Mouse (Mus musculus): ENCODE data around the gene Fam43a. TPM values are rescaled to one million over a fixed set of nuclear protein-coding genes. Genes with fewer than 3 reads are reported as not detected.

The Fam43a gene
- polyA plus RNA-seq, 1 experiment: 11.7 TPM

GRCm38 (mm10) chr16:30560601-30561000 is 38.9 kb upstream of the Fam43a start:
- Histone ChIP-seq H3K4me1 (ENCODE audit: control insufficient read depth, insufficient read depth, insufficient read length, low read length) (no peaks in the 10 kb centered on the region), H3K36me3 (ENCODE audit: control insufficient read depth, insufficient read depth, low read length) (peaks cover 48% of the 10 kb centered on the region), H3K27ac (ENCODE audit: insufficient read depth, low read depth, low read length) (no peak overlapping the region), H3K4me3 (ENCODE audit: low read depth, low read length) (no peak overlapping the region), H3K27me3 (ENCODE audit: control insufficient read depth, insufficient read depth, low read length) (no peaks in the 10 kb centered on the region)
- WGBS: 93% methylated on average over 4 of the region's 4 CpGs
- TF ChIP-seq POLR2A (IDR thresholded peaks at IDR 0.05; ENCODE audit: low read depth, low read length) (no peak), CTCF (IDR thresholded peaks at IDR 0.05; ENCODE audit: extremely low read depth, insufficient read length, insufficient replicate concordance, low read depth, low read length) (no peak)

GRCm38 (mm10) chr16:30565631-30566030 is 33.9 kb upstream of the Fam43a start:
- Histone ChIP-seq H3K4me1 (ENCODE audit: control insufficient read depth, insufficient read depth, insufficient read length, low read length) (no peaks in the 10 kb centered on the region), H3K27ac (ENCODE audit: insufficient read depth, low read depth, low read length) (no peak overlapping the region), H3K4me3 (ENCODE audit: low read depth, low read length) (no peak overlapping the region), H3K36me3 (ENCODE audit: control insufficient read depth, insufficient read depth, low read length) (peaks cover 72% of the 10 kb centered on the region), H3K27me3 (ENCODE audit: control insufficient read depth, insufficient read depth, low read length) (no peaks in the 10 kb centered on the region)
- TF ChIP-seq CTCF (IDR thresholded peaks at IDR 0.05; ENCODE audit: extremely low read depth, insufficient read length, insufficient replicate concordance, low read depth, low read length) (no peak), POLR2A (IDR thresholded peaks at IDR 0.05; ENCODE audit: low read depth, low read length) (no peak)
- WGBS: 72% methylated on average over 6 of the region's 6 CpGs

GRCm38 (mm10) chr16:30570173-30570572 is 29.4 kb upstream of the Fam43a start:
- no peaks in the 10 kb centered on the region for H3K27me3 ChIP-seq (ENCODE audit: control insufficient read depth, insufficient read depth, low read length)
- TF ChIP-seq CTCF (IDR thresholded peaks at IDR 0.05; ENCODE audit: extremely low read depth, insufficient read length, insufficient replicate concordance, low read depth, low read length) (no peak), POLR2A (IDR thresholded peaks at IDR 0.05; ENCODE audit: low read depth, low read length) (no peak)
- no peak overlapping the region for H3K27ac ChIP-seq (ENCODE audit: insufficient read depth, low read depth, low read length)
- 97% methylated on average over 4 of the region's 4 CpGs for WGBS
- peaks cover 70% of the 10 kb centered on the region for H3K36me3 ChIP-seq (ENCODE audit: control insufficient read depth, insufficient read depth, low read length)
- no peaks in the 10 kb centered on the region for H3K4me1 ChIP-seq (ENCODE audit: control insufficient read depth, insufficient read depth, insufficient read length, low read length)
- H3K4me3 ChIP-seq (ENCODE audit: low read depth, low read length): no peak overlapping the region

- no peaks in the 10 kb centered on the region for H3K27me3 ChIP-seq (ENCODE audit: control insufficient read depth, insufficient read depth, low read length)
- TF ChIP-seq POLR2A (IDR thresholded peaks at IDR 0.05; ENCODE audit: low read depth, low read length): no peak
- TF ChIP-seq CTCF (IDR thresholded peaks at IDR 0.05; ENCODE audit: extremely low read depth, insufficient read length, insufficient replicate concordance, low read depth, low read length): no peak
- WGBS: 89% methylated on average over 5 of the region's 5 CpGs
- H3K4me3 ChIP-seq (ENCODE audit: low read depth, low read length): no peak overlapping the region
- H3K36me3 ChIP-seq (ENCODE audit: control insufficient read depth, insufficient read depth, low read length): peaks cover 69% of the 10 kb centered on the region
- no peak overlapping the region for H3K27ac ChIP-seq (ENCODE audit: insufficient read depth, low read depth, low read length)
- no peaks in the 10 kb centered on the region for H3K4me1 ChIP-seq (ENCODE audit: control insufficient read depth, insufficient read depth, insufficient read length, low read length)
Observed at GRCm38 (mm10) chr16:30571378-30571777, 28.1 kb upstream of the Fam43a start.

- H3K27ac ChIP-seq (ENCODE audit: insufficient read depth, low read depth, low read length): no peak overlapping the region
- 74% methylated on average over 4 of the region's 4 CpGs for WGBS
- H3K27me3 ChIP-seq (ENCODE audit: control insufficient read depth, insufficient read depth, low read length): no peaks in the 10 kb centered on the region
- TF ChIP-seq POLR2A (IDR thresholded peaks at IDR 0.05; ENCODE audit: low read depth, low read length) (no peak), CTCF (IDR thresholded peaks at IDR 0.05; ENCODE audit: extremely low read depth, insufficient read length, insufficient replicate concordance, low read depth, low read length) (no peak)
- no peaks in the 10 kb centered on the region for H3K4me1 ChIP-seq (ENCODE audit: control insufficient read depth, insufficient read depth, insufficient read length, low read length)
- H3K4me3 ChIP-seq (ENCODE audit: low read depth, low read length): no peak overlapping the region
- H3K36me3 ChIP-seq (ENCODE audit: control insufficient read depth, insufficient read depth, low read length): peaks cover 69% of the 10 kb centered on the region
Observed at GRCm38 (mm10) chr16:30572239-30572638, 27.3 kb upstream of the Fam43a start.

- TF ChIP-seq POLR2A (IDR thresholded peaks at IDR 0.05; ENCODE audit: low read depth, low read length): no peak
- TF ChIP-seq CTCF (IDR thresholded peaks at IDR 0.05; ENCODE audit: extremely low read depth, insufficient read length, insufficient replicate concordance, low read depth, low read length): no peak
- peaks cover 67% of the 10 kb centered on the region for H3K36me3 ChIP-seq (ENCODE audit: control insufficient read depth, insufficient read depth, low read length)
- no peak overlapping the region for H3K27ac ChIP-seq (ENCODE audit: insufficient read depth, low read depth, low read length)
- 82% methylated on average over 7 of the region's 7 CpGs for WGBS
- no peaks in the 10 kb centered on the region for H3K27me3 ChIP-seq (ENCODE audit: control insufficient read depth, insufficient read depth, low read length)
- H3K4me3 ChIP-seq (ENCODE audit: low read depth, low read length): no peak overlapping the region
- no peaks in the 10 kb centered on the region for H3K4me1 ChIP-seq (ENCODE audit: control insufficient read depth, insufficient read depth, insufficient read length, low read length)
Observed at GRCm38 (mm10) chr16:30575815-30576214, 23.7 kb upstream of the Fam43a start.

- WGBS: 95% methylated on average over 1 of the region's 1 CpGs
- peaks cover 69% of the 10 kb centered on the region for H3K36me3 ChIP-seq (ENCODE audit: control insufficient read depth, insufficient read depth, low read length)
Observed at GRCm38 (mm10) chr16:30576392-30576791, 23.1 kb upstream of the Fam43a start.

More at GRCm38 (mm10) chr16:30576392-30576791, 23.1 kb upstream of the Fam43a start:
- Histone ChIP-seq H3K27ac (ENCODE audit: insufficient read depth, low read depth, low read length) (no peak overlapping the region), H3K4me1 (ENCODE audit: control insufficient read depth, insufficient read depth, insufficient read length, low read length) (no peaks in the 10 kb centered on the region), H3K4me3 (ENCODE audit: low read depth, low read length) (no peak overlapping the region), H3K27me3 (ENCODE audit: control insufficient read depth, insufficient read depth, low read length) (no peaks in the 10 kb centered on the region)
- TF ChIP-seq POLR2A (IDR thresholded peaks at IDR 0.05; ENCODE audit: low read depth, low read length) (no peak), CTCF (IDR thresholded peaks at IDR 0.05; ENCODE audit: extremely low read depth, insufficient read length, insufficient replicate concordance, low read depth, low read length) (no peak)

Measured in small intestine, adult 2 months (tissue).